Mouse (Mus musculus) cerebral cortex, adult 2 months (tissue): Measurements from ENCODE around the gene Mansc1.

Experiments
- WGBS: fragments of 180-500 bp; shearing (Covaris S2); methylation state at CpG from one replicate; pipeline ENCODE4 v1.1.7; 2018; 5-methylcytosine and 5-hydroxymethylcytosine counted together

Gene Mansc1

DNA sequence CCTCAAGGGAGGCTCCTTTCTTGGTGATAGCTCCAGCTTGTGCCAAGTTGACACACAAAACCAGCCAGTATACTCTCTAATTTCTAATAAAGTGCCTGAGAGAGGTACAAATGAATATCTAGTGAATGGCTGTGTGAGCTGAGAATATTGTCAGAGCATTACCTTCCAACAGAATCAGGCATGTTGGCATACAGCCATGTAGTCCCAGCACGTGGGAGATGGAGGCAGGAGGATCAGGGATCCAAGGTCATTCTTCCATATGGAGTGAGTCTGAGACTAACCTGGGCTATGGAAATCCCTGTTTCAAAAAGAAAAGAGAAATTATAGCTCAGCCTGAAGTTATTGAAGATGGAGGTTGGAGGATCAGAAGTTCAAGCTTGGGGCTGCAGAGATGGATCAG, 33.0 kb downstream of the Mansc1 start:
- WGBS, result 61% methylated on average over 1 of the region's 1 CpGs

DNA sequence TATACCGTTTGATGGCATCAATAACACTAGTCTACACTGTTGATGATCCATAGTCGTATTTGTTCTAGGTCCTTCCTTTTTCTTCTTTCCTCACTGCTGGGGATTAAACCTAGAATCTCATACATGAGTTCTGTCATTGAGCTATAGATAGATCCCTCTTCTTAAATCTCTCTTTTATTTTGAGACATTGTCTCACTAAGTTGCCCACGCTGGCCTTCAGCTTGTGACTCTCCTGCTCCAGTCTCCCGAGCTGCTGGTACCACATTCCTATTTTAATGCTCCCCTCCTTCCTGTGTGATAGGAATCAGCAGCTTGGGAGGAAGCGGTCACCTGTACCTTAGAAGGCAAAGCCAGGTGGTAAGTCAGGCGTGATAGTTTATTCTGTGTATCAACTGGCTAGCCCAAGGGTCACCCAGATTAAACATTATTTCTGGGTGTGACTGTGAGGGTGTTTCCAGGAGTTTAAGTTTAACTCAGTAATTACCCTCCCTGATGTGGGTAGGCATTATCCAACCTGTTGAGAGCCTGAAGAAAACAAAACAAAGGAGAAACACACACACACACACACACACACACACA, 34.5 kb downstream of the Mansc1 start:
- 79% methylated on average over 6 of the region's 6 CpGs for WGBS

DNA sequence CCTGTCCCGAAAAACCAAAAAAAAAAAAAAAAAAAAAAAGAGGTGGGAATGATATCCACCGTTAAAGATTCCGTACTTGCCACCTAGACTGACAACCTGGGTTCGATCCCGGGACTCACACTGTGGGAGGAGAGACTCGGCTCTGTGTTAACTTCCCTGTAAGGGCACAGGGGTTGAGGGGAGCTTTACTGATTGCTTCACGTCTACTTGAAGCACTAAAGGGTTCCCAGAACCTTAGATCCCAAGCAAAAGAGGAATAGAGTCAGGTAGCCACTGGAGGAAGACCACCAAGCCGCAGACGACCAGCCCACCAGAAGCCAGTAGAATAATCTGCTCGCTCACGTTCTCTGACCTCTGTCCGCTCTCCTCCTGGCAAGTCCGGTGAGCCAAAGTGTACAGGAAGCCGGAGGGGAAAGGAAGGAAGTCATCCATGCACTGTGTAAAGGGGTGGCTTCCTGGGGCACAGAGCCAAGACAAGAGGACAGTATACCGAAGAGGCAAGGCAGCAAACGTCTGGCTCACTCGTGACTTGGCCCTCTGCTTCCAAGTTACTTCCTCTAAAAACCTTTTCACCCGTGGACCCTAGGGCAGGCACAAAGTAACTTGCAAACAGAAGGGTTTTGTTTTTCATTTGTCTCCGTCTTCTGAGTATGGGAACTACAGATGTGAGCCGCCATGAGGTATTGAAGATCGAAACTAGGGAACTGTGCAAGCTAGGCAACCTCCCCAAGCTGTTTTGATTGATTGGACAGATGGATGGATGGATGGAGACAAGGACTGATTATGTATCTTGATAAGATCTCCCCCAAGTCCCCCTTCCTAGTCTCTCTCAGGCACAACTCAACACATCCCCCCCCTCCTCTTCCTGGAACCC, 37.5 kb downstream of the Mansc1 start:
- WGBS, result 78% methylated on average over 21 of the region's 21 CpGs

DNA sequence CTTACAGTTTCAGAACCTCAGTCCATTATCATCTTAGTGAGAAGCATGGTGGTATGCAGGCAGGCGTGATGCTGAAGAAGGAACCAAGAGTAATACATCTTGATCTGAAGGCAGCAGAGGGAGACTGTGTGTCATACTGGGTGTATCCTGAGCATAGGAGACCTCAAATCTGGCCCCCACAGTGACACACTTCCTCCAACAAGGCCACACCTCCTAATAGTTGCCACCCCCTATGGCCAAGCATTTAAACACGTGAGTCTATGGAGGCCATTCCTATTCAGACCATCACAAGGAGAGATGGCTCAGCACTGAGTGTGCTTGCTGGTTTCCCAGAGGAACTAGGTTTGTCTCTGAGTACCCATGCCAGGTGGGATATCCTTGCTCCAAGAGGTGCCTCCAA, 40.7 kb downstream of the Mansc1 start:
- 82% methylated on average over 2 of the region's 2 CpGs for WGBS

DNA sequence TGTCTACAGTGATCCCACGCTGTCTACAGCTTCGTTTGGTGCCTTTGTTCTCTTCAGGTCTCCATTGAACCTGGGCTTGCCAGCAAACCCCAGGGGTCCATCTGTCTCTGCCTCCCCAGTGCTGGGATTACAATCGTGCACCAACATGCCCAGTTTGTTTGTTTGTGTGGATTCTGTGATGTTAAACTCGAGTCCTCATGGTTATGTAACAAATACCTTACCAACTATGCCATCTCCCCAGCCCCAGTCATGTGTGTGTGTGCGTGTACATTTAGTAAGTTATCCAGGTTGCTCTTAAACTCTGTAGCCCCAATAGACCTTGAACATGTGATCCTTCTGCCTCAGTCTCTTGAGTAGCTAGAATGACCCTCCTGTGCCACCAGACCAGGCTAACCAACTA, 46.0 kb downstream of the Mansc1 start:
- WGBS, result 87% methylated on average over 5 of the region's 5 CpGs

DNA sequence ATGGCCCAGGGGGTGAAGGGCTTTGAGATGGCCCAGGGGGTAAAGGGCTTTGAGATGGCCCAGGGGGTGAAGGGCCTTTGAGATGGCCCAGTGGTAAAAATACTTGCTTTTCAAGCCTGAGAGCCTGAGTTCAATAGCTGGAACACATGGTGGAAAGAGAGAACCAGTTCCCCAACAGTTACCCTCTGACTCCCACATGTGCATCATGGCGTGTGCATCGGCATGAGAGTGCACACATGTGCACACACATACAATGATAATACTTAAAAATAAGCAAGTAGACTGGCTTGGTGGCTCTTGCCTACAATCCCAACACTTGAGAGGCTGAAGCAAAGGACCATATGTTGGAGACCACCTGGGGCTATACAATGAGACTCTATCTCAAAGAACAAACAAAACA, 47.7 kb downstream of the Mansc1 start:
- 99% methylated on average over 2 of the region's 2 CpGs for WGBS

DNA sequence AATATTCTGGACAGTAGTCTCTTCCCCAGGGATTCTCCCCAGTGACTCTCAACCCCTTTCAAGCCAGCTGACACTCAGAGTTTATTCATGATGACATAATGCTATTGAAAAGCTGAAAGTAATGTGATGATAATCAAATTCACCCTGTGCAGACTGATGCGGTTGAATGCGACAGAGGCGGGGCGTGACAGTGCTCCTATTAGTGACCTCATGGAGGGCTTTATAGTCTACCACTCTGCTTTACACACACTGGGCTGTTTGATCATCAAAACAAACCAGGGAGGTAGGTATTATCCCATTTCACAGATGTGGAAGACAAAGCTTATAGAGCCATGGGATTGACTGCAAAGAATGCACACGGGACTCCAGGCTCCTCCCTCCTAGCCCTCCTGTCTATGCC, 50.2 kb downstream of the Mansc1 start:
- 66% methylated on average over 5 of the region's 5 CpGs for WGBS

DNA sequence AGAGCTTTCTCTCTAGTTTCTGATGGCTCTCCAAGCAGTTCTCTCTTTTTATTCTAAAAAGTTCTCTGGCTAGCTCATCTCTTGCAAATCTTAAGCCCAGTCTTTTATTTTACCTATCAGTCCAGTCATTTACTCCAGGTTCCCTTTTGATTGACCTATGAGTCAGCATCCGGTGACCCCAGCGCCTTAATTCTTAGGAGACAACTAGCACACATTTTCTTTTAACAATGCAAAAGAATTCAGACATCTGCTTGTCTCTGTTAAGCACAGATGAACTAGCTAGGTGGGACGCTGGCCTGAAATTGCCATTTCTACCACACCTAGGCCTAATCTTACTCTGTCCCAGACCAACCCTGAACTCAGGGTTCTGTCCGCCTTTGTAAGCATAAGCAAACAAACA, 52.8 kb downstream of the Mansc1 start:
- 96% methylated on average over 4 of the region's 4 CpGs for WGBS

DNA sequence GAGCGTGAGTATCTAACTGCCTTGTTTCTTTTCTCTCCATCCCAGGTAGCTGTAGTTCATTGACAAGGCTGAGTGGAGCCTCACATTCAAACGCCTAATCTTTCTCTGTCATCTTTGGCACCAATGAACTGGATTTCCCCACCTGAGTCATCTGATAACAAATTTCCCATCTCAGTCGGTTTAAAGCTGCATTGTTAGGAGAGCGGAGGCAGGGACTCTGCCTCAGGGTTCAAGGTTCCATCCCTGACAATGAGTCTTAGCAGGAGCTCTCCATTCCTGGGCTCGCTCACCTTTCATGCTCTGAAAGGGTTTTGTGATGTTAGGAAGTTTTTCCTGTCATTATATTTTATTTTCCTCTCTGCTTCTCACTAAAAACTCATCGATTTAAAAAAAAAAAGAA, 54.2 kb downstream of the Mansc1 start:
- 74% methylated on average over 6 of the region's 6 CpGs for WGBS

DNA sequence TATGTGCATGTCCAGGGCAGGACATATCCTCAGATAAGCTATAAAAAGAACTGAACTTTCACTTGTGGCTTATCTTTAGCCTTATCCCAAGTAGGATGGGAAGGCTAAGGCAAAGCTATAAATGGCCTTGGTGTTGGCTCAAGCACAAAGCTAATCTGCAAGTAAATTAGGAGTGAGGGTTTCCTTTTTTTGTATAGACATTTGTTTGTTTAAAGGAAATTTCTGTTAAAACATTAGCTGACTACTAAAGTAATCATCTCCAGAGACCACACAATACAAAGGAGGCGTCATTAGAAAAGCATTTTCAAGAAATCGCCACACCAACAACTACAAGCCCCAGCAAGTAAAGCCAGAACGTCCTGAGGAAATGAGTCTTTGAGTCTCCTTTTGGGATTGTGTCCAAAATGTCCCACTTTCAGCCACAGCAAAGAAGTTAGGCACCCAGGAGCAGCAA, 57.0 kb downstream of the Mansc1 start:
- 44% methylated on average over 3 of the region's 3 CpGs for WGBS

DNA sequence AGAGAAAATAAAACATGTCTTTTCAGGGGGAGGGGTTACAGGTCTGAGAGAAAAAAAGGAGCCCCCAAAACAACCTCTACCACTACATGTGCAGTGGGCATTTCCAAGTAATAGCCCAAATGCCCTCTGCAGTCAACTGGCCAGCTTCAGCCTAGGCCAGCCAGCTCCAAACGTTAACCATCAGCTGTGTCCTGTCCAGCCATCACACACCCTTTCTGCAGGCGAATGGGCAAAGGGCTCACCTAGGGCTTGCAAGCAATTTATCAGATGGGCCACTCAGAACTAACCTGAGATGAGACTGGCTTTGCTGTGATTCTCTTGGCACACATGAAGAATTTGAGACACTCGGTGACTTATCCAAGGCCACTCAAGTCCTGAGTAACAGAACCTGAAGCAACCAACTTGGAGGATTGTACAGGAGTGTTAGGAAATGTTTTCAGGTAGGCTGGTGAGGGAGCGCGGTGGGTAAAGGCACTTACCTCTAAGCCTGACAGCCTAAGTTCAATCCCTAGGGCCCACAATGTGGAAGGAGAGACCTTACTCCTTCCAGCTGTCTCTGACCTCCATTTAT, 64.2 kb downstream of the Mansc1 start:
- WGBS, result 95% methylated on average over 5 of the region's 5 CpGs

DNA sequence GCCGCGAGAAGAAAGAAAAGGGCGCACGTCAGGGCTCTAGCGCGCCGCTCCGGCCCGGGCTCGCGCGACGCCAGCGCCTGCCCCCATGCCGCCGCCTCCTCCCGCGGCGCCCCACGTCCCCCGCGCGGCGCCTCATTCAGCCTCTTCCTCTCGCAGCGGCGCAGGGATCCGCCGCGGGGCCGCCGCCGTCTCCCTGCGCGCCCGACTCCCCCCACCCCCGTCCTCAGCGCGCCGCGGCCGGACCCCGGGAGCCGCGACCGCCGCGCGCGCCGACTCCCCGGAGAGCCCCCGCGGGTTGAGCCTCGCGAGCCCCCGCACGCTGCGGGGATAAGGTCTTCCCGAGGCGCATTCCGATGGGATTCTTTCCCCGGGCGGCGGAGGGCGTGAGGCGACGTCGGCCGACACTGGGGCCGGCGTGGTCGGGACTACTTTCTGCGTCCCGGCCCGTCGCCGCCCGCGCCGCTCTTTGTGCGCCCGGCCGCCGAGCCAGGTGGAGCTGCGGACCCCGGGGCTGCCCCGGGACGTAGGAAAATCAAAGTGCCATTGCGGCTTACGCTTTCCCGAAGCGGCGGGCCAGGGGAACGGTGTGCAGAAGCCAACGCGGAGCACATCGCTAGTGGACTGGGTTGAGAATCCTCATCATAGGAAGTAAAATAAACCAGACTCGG, 65.3 kb downstream of the Mansc1 start, which contains the start of gene Lrp6:
TSS of gene Lrp6 (minus strand) at position 148 of the 668 bp plus-strand sequence.
- under 1% methylated on average over 90 of the region's 99 CpGs for WGBS

DNA sequence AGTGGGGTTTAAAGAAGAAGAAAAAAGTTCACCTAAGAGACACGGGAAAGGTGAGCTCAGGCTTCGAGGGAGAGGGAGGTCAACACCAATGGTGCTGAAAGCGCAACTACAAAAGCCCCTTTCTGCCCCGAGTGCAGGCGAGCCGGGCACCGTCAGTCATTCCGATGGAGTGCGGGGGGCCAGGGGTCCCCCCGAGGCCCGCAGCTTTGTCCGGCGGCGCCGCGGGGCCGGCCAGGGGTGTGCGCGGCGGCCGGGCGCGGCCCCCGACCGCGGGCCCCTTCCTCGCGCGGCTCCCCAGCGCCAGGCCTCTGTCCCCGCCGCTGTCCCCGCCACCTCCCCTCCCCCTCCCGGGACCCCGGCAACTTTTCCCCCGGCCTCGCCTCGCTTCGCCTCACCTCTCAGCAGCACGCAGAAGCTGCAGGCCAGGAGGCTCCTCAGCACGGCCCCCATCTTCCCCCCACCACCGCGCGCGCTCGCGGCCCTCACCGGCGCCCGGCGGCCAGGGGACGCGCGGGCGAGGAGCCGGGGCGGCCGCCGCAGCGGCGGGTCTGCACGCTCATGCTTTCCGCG, 66.0 kb downstream of the Mansc1 start:
- WGBS, result 2% methylated on average over 42 of the region's 64 CpGs

DNA sequence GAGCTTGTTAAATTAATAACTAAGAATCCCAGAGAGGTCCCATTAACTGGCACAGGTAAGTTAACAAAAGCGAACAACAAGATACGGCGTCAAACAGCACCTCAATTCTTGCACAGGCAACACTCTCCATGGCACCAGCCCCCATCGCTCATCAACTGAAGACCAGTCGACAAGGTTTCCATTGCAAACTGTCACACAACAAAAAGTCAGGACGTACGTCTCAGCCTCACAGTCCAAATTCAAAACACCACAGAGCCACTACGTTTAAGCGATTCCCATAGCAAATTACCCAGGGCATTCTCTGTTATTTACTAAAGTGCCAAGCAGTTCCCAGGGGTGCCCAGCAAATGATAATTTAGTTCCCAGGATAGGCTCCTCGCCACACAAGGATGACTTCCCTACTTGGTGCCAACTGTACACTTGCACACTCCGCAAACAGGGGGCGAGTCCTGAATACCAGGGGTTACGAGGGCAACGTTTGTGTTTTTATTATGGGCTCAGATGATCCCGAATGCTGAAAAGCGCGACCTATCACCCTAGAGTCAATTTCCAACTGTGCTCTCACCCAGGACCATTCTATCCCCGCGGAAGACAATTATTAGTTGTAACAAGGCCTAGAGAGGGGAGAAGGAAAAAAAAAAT, 66.6 kb downstream of the Mansc1 start:
- 3% methylated on average over 19 of the region's 19 CpGs for WGBS

DNA sequence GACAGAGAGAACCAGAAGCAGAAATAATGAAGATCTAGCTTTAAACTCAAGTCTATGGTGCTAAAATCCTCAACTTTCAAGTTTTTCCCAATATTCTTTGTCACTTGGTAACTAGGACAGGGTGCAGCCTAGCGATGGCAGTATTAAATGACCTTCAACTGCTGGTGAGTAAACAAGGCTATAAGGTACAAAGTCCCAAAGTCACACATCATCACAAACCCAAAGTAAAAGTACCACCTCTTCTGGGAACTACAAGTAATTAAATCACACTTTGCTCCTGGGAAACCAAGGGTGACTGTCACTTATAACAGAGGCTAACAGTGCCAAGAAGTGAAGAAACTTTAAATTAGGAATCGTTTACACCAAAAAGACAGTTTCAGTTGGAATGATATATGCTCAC, 67.7 kb downstream of the Mansc1 start:
- WGBS, result 49% methylated on average over 2 of the region's 2 CpGs

DNA sequence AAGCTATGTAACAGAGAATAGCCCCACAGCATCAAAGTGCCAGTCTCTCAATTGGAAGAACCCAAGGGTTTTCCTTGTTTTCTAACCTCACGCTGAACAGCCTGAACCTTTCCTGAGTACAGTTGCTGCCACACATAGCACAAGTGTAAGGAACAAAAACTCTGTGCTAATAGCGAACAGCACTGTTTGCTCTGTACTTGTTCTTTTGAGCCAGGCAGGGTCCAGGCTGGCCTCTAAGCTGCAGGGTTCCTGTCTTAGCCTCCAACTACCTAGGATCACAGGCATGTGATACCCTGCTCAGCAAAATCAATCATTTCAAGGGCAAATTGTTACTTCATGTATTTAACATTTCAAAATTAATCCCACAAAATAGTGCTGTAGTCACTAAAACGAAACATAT, 72.7 kb downstream of the Mansc1 start:
- WGBS, result 61% methylated on average over 3 of the region's 3 CpGs
